Mouse (Mus musculus): ENCODE results near the gene Gm38394. TPM values are rescaled to one million over a fixed set of nuclear protein-coding genes. Genes with fewer than 3 reads are reported as not detected.
"Not testable (repeated sequence)": the region's sequence is repeated elsewhere in the genome, so short reads cannot be mapped to it uniquely, and the experiment has no call there.

Gene Gm38394
- total RNA-seq, 1 experiment from 2014 or later = 10.0 TPM

DNA sequence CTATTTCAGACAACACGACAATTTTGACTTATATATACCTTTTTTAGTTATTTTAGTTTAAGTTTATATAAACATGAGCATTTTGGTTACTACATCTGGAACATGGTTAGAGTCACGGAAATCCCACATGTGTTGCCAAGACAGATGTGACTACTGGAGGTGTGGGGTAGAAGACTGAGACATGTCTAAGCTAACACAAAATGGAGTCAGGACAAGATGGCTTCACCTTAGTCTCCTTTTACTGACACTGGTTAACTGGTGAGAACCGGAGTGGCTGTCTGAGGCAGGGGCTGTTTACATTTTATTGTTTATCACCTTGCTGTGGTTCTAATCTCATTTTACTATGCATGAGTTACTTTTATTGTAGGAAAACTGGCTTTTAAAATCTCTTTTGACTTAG is 7.5 kb upstream of the Gm38394 start:
- ATAC-seq (replicated peaks in 1 of 2; ENCODE audit: insufficient read depth in 1 of 2, low FRiP score in 2 of 2, low TSS enrichment in 1 of 2, low read depth in 1 of 2, poor library complexity in 2 of 2, severe bottlenecking in 2 of 2) = no peak

DNA sequence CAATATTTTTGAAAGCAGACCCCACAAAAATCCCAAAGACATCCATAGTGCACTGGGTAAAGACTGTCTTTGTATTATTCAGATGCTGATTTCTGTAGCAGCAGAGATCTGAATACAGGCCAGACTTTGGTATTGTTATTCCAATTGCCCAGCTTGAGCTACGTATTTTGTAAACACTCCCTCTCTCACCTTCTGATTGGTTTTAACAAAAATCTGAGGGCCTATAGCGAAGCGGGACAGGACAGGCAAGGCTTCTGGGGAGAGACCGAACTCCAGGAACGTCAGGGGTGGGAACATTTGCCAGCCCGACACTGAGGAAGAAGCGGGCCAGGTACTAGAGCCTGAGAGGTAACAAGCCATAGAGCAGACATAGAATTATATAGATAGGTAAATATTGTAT is 6.6 kb upstream of the Gm38394 start:
- ATAC-seq (replicated peaks in 1 of 2; ENCODE audit: insufficient read depth in 1 of 2, low FRiP score in 2 of 2, low TSS enrichment in 1 of 2, low read depth in 1 of 2, poor library complexity in 2 of 2, severe bottlenecking in 2 of 2) = no peak

- ATAC-seq (replicated peaks in 1 of 2; ENCODE audit: insufficient read depth in 1 of 2, low FRiP score in 2 of 2, low TSS enrichment in 1 of 2, low read depth in 1 of 2, poor library complexity in 2 of 2, severe bottlenecking in 2 of 2) = not testable (repeated sequence)
Observed at GRCm38 (mm10) chr1:133665713-133666112, 4.6 kb upstream of the Gm38394 start.

DNA sequence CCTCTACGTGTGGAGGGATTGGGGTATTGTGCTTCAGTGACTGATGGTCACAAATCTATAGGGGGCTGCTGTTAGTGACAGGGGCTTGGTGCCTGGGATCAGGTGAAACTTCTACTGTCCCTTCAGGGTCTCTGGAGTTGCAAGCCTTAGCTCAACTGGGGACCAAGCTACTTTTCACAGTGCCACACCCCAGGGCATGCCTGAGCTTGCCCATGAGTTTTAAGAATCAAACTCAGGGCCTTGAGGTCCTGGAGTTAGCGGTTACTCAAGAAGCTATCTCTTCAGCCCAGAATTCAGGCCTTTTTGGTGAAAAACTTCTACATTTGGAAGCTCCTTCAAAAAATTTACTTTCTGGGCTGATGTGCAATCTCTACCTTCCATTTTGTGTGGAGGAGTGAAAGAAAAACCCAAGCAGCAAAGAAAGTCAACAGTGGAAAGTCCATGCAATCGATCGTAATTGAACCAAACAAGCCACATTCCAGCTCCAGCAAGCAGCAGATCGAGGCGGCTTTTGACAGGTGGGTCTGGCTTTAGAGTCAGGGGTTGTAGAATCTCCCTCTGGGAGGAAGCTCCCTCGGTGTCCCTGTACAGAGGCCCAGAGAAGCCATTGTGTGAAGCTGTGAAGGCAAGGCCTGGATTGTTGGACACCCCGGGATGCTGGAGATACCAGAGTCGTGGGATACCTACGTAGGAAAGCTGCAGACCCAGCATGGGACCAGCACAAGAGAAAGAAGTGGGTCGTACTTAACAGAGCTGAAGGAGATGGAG is 3.3 kb upstream of the Gm38394 start:
- ATAC-seq (replicated peaks in 1 of 2; ENCODE audit: insufficient read depth in 1 of 2, low FRiP score in 2 of 2, low TSS enrichment in 1 of 2, low read depth in 1 of 2, poor library complexity in 2 of 2, severe bottlenecking in 2 of 2) = no peak

DNA sequence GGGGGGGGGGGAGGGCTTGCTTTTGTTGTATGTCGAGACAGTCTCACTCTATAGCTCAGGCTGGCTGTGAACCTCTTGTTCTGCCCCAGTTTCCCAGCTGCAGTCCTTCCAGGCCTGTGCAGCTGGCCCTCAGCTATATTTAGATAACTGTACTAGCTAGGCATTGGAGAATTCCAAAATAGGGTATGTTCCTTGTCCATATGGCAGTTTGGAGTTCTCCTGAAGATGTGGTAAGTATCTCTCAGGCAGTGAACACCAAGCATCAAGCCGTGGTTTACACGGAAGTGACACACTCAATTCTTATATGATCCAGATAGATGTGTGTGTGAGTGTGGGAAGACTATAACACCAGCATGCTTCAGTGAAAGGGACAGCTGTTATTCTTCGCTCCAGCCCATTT is 2.3 kb upstream of the Gm38394 start:
- ATAC-seq (replicated peaks in 1 of 2; ENCODE audit: insufficient read depth in 1 of 2, low FRiP score in 2 of 2, low TSS enrichment in 1 of 2, low read depth in 1 of 2, poor library complexity in 2 of 2, severe bottlenecking in 2 of 2) = no peak

GRCm38 (mm10) chr1:133662941-133663340 is 1.8 kb upstream of the Gm38394 start:
- no peak for ATAC-seq (replicated peaks in 1 of 2; ENCODE audit: insufficient read depth in 1 of 2, low FRiP score in 2 of 2, low TSS enrichment in 1 of 2, low read depth in 1 of 2, poor library complexity in 2 of 2, severe bottlenecking in 2 of 2)

GRCm38 (mm10) chr1:133660466-133661202 is 484 bp downstream of the Gm38394 start, which contains the start of gene Zbed6:
Gene Zbed6, minus strand, starts transcription at chr1:133660885.
- peak; percentile 31 to 43; a peak in 2 of 4 replicates for ATAC-seq (replicated peaks in 1 of 2; ENCODE audit: insufficient read depth in 1 of 2, low FRiP score in 2 of 2, low TSS enrichment in 1 of 2, low read depth in 1 of 2, poor library complexity in 2 of 2, severe bottlenecking in 2 of 2)

GRCm38 (mm10) chr1:133658878-133659277 is 2.2 kb downstream of the Gm38394 start:
- no peak for ATAC-seq (replicated peaks in 1 of 2; ENCODE audit: insufficient read depth in 1 of 2, low FRiP score in 2 of 2, low TSS enrichment in 1 of 2, low read depth in 1 of 2, poor library complexity in 2 of 2, severe bottlenecking in 2 of 2)

DNA sequence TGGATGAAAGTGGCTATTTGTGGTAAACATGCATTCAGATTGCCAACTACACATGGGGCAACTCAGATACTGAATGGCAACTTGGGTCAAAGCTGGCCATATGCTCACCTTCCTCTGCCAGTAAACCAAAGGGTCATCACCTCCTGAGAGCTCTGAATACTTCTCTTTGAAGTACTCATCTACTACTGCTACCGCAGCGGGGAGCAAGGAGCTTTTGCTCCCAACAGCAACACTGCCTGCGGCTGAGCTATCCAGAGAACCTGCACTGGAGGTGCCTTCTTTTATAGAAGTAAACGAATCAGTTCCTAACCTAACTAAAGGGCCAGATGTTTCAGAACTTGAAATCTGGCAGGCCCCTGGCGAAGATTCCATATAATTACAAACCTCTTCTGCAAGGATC is 4.3 kb downstream of the Gm38394 start:
- no peak for ATAC-seq (replicated peaks in 1 of 2; ENCODE audit: insufficient read depth in 1 of 2, low FRiP score in 2 of 2, low TSS enrichment in 1 of 2, low read depth in 1 of 2, poor library complexity in 2 of 2, severe bottlenecking in 2 of 2)

DNA sequence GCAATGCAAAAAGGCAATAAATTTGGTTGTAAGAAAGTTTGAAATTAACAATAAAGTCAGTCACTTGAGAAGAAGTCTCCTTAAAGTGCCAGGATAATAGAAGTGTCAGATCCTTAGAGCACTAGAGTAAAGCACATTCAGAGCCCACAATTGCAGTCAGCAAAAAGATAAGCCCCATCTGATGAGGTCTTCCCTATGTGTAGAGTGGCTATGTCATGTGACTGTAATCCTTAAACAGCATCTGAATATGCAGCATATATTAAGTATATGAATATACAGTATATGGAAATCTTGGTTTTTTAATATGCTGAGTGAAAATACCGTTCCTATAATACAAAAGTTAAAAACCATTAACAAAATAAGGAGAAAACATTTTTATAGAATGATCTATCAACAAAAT is 8.1 kb downstream of the Gm38394 start:
- ATAC-seq (replicated peaks in 1 of 2; ENCODE audit: insufficient read depth in 1 of 2, low FRiP score in 2 of 2, low TSS enrichment in 1 of 2, low read depth in 1 of 2, poor library complexity in 2 of 2, severe bottlenecking in 2 of 2) = no peak

- ATAC-seq (replicated peaks in 1 of 2; ENCODE audit: insufficient read depth in 1 of 2, low FRiP score in 2 of 2, low TSS enrichment in 1 of 2, low read depth in 1 of 2, poor library complexity in 2 of 2, severe bottlenecking in 2 of 2) = no peak
Observed at GRCm38 (mm10) chr1:133650288-133651055, 10.6 kb downstream of the Gm38394 start.

GRCm38 (mm10) chr1:133645652-133646051 is 15.5 kb downstream of the Gm38394 start:
- ATAC-seq (replicated peaks in 1 of 2; ENCODE audit: insufficient read depth in 1 of 2, low FRiP score in 2 of 2, low TSS enrichment in 1 of 2, low read depth in 1 of 2, poor library complexity in 2 of 2, severe bottlenecking in 2 of 2) = no peak

GRCm38 (mm10) chr1:133641163-133641562 is 20.0 kb downstream of the Gm38394 start:
- ATAC-seq (replicated peaks in 1 of 2; ENCODE audit: insufficient read depth in 1 of 2, low FRiP score in 2 of 2, low TSS enrichment in 1 of 2, low read depth in 1 of 2, poor library complexity in 2 of 2, severe bottlenecking in 2 of 2) = no peak

- no peak for ATAC-seq (replicated peaks in 1 of 2; ENCODE audit: insufficient read depth in 1 of 2, low FRiP score in 2 of 2, low TSS enrichment in 1 of 2, low read depth in 1 of 2, poor library complexity in 2 of 2, severe bottlenecking in 2 of 2)
Observed at GRCm38 (mm10) chr1:133638517-133638916, 22.6 kb downstream of the Gm38394 start.

- no peak for ATAC-seq (replicated peaks in 1 of 2; ENCODE audit: insufficient read depth in 1 of 2, low FRiP score in 2 of 2, low TSS enrichment in 1 of 2, low read depth in 1 of 2, poor library complexity in 2 of 2, severe bottlenecking in 2 of 2)
Observed at GRCm38 (mm10) chr1:133632168-133632567, 28.9 kb downstream of the Gm38394 start.

- ATAC-seq (replicated peaks in 1 of 2; ENCODE audit: insufficient read depth in 1 of 2, low FRiP score in 2 of 2, low TSS enrichment in 1 of 2, low read depth in 1 of 2, poor library complexity in 2 of 2, severe bottlenecking in 2 of 2) = no peak
Observed at GRCm38 (mm10) chr1:133625052-133625451, 36.1 kb downstream of the Gm38394 start.

- no peak for ATAC-seq (replicated peaks in 1 of 2; ENCODE audit: insufficient read depth in 1 of 2, low FRiP score in 2 of 2, low TSS enrichment in 1 of 2, low read depth in 1 of 2, poor library complexity in 2 of 2, severe bottlenecking in 2 of 2)
Observed at GRCm38 (mm10) chr1:133618311-133618710, 42.8 kb downstream of the Gm38394 start.

- no peak for ATAC-seq (replicated peaks in 1 of 2; ENCODE audit: insufficient read depth in 1 of 2, low FRiP score in 2 of 2, low TSS enrichment in 1 of 2, low read depth in 1 of 2, poor library complexity in 2 of 2, severe bottlenecking in 2 of 2)
Observed at GRCm38 (mm10) chr1:133617908-133618307, 43.2 kb downstream of the Gm38394 start.

Measured in hematopoietic stem cell, adult 5-6 weeks (primary cell).